Mouse (Mus musculus) myocyte (in vitro differentiated cells): Measurements from ENCODE around the gene Phlpp2. TPM values are rescaled to one million over a fixed set of nuclear protein-coding genes. Genes with fewer than 3 reads are reported as not detected.

ENCODE experiments used
- H3K27me3 ChIP-seq: one replicate; pipeline ENCODE4 v1.6.1; 2011; ENCODE audit not compliant: control insufficient read depth, insufficient read depth, insufficient read length
- H3K36me3 ChIP-seq: one replicate; pipeline ENCODE4 v1.6.1; 2011; ENCODE audit not compliant: control insufficient read depth, insufficient read depth
- H3K4me2 ChIP-seq: one replicate; pipeline ENCODE4 v1.6.1; 2011; ENCODE audit warnings: low read depth, control low read depth
- H3K4me3 ChIP-seq: one replicate; pipeline ENCODE4 v1.5.1; 2011; ENCODE audit warnings: mild to moderate bottlenecking, control low read depth, moderate library complexity
- H3K79me2 ChIP-seq: one replicate; pipeline ENCODE4 v1.6.1; 2011; ENCODE audit not compliant: control insufficient read depth, insufficient read depth
- H3ac ChIP-seq: one replicate; pipeline ENCODE4 v1.6.1; 2011; ENCODE audit not compliant: control insufficient read depth, insufficient read length
- CEBPB ChIP-seq: IDR thresholded peaks from 2 replicates; pipeline ENCODE4 v1.6.1; 2011; ENCODE audit warnings: mild to moderate bottlenecking, moderate library complexity; ENCODE audit not compliant: poor library complexity, insufficient read depth, severe bottlenecking
- E2F4 ChIP-seq: IDR thresholded peaks from one replicate; pipeline ENCODE4 v1.6.1; 2011; ENCODE audit warnings: mild to moderate bottlenecking, control low read depth, moderate library complexity; ENCODE audit not compliant: insufficient read depth
- MAX ChIP-seq: IDR thresholded peaks from one replicate; pipeline ENCODE4 v1.6.1; 2011; ENCODE audit warnings: low read depth, mild to moderate bottlenecking, control low read depth
- MYOD1 ChIP-seq, 3 experiments: IDR thresholded peaks; one replicate each; pipeline ENCODE4 v1.6.1; 2011; ENCODE audit warnings: control low read depth in 2 of 3, low read depth in 2 of 3, mild to moderate bottlenecking in 2 of 3, moderate library complexity in 1 of 3; ENCODE audit not compliant: insufficient read length in 2 of 3, control insufficient read depth in 1 of 3
- MYOG ChIP-seq, 3 experiments: IDR thresholded peaks; one replicate each; pipeline ENCODE4 v1.6.1; 2011; ENCODE audit warnings: control low read depth in 2 of 3, low read depth in 2 of 3, mild to moderate bottlenecking in 2 of 3; ENCODE audit not compliant: insufficient read length in 2 of 3, control insufficient read depth in 1 of 3, insufficient read depth in 1 of 3
- POLR2A ChIP-seq: IDR thresholded peaks from one replicate; pipeline ENCODE4 v1.6.1; 2011; ENCODE audit warnings: low read depth, mild to moderate bottlenecking, control low read depth, moderate library complexity; ENCODE audit not compliant: insufficient read length
- POLR2AphosphoS2 ChIP-seq: IDR thresholded peaks from one replicate; pipeline ENCODE4 v1.6.1; 2011; ENCODE audit warnings: low read depth, control low read depth; ENCODE audit not compliant: insufficient read length
- REST ChIP-seq: IDR thresholded peaks from one replicate; pipeline ENCODE4 v1.6.1; 2011; ENCODE audit warnings: mild to moderate bottlenecking, control low read depth, moderate library complexity; ENCODE audit not compliant: insufficient read depth, insufficient read length
- SRF ChIP-seq: IDR thresholded peaks from one replicate; pipeline ENCODE4 v1.6.1; 2011; ENCODE audit warnings: low read depth; ENCODE audit not compliant: control insufficient read depth, insufficient read length
- TCF12 ChIP-seq: IDR thresholded peaks from one replicate; pipeline ENCODE4 v1.6.1; 2011; ENCODE audit warnings: mild to moderate bottlenecking, control low read depth; ENCODE audit not compliant: poor library complexity, insufficient read depth, severe bottlenecking
- TCF3 ChIP-seq: IDR thresholded peaks from one replicate; pipeline ENCODE4 v1.6.1; 2011; ENCODE audit warnings: low read depth, control low read depth; ENCODE audit not compliant: insufficient read length
- USF1 ChIP-seq: IDR thresholded peaks from one replicate; pipeline ENCODE4 v1.6.1; 2011; ENCODE audit warnings: low read depth, mild to moderate bottlenecking, control low read depth, moderate library complexity
- polyA plus RNA-seq: library from polyadenylated mRNA; unstranded; fragments of >200 nt; fragmentation: generic; extraction: Trizol; gene quantifications from one replicate; pipeline ENCODE4 v1.2.1, GENCODE M21; 2012; ENCODE audit warnings: missing spikeins

Phlpp2 gene
- polyA plus RNA-seq, 1 experiment = 1.7 TPM

- Histone ChIP-seq H3K36me3 (peaks cover 15% of the 10 kb centered on the region), H3K4me3 (no peak overlapping the region), H3K27me3 (no peaks in the 10 kb centered on the region)
Measured at GRCm38 (mm10) chr8:109904928-109905668, 36.8 kb downstream of the Phlpp2 start.

DNA sequence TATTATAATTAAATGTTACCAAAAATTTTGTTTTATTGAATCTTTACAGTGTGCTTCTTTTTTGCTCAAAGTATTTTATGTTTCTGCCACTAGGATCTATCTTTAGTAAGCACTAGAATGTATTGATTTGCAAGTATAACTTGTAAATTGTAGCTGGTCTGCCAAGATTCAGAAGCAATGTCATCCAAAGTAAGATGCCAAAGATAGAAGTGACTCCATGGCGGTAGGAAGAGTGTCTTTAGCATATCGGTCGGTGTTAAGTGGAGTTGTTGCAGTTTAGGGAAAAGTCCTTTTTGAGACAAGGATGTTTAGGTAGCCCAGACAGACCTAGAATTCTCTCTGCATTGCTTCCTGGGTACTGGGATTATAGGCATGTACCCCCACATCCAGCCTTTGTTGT is 38.6 kb downstream of the Phlpp2 start:
- no peak overlapping the region for H3K4me2 ChIP-seq
- peaks cover 15% of the 10 kb centered on the region for H3K36me3 ChIP-seq
- TF ChIP-seq USF1 (no peak), MYOD1 (IDR thresholded peaks at IDR 0.05; ENCODE audit: control insufficient read depth in 1 of 3, insufficient read length in 2 of 3, low read depth in 2 of 3) (no peak), SRF (no peak), CEBPB (no peak), E2F4 (no peak), REST (no peak), POLR2A (no peak), MAX (no peak), TCF3 (no peak), POLR2AphosphoS2 (no peak), MYOG (IDR thresholded peaks at IDR 0.05; ENCODE audit: control insufficient read depth in 1 of 3, insufficient read depth in 1 of 3, insufficient read length in 2 of 3, low read depth in 2 of 3) (no peak), TCF12 (no peak)
- no peak overlapping the region for H3K4me3 ChIP-seq
- no peak overlapping the region for H3ac ChIP-seq
- H3K79me2 ChIP-seq = no peaks in the 10 kb centered on the region
- H3K27me3 ChIP-seq = no peaks in the 10 kb centered on the region

More at GRCm38 (mm10) chr8:109904928-109905668, 36.8 kb downstream of the Phlpp2 start:
- Histone ChIP-seq H3K79me2 (no peaks in the 10 kb centered on the region), H3ac (no peak overlapping the region), H3K4me2 (no peak overlapping the region)
- no peak for TF ChIP-seq TCF3
- TF ChIP-seq MYOG (IDR thresholded peaks at IDR 0.05; ENCODE audit: control insufficient read depth in 1 of 3, insufficient read depth in 1 of 3, insufficient read length in 2 of 3, low read depth in 2 of 3) = no peak
- no peak for TF ChIP-seq POLR2AphosphoS2
- TF ChIP-seq CEBPB = no peak
- TF ChIP-seq E2F4 = no peak
- no peak for TF ChIP-seq POLR2A
- TF ChIP-seq USF1 = no peak
- no peak for TF ChIP-seq MAX
- TF ChIP-seq TCF12 = no peak
- no peak for TF ChIP-seq MYOD1 (IDR thresholded peaks at IDR 0.05; ENCODE audit: control insufficient read depth in 1 of 3, insufficient read length in 2 of 3, low read depth in 2 of 3)
- TF ChIP-seq SRF = no peak
- no peak for TF ChIP-seq REST

DNA sequence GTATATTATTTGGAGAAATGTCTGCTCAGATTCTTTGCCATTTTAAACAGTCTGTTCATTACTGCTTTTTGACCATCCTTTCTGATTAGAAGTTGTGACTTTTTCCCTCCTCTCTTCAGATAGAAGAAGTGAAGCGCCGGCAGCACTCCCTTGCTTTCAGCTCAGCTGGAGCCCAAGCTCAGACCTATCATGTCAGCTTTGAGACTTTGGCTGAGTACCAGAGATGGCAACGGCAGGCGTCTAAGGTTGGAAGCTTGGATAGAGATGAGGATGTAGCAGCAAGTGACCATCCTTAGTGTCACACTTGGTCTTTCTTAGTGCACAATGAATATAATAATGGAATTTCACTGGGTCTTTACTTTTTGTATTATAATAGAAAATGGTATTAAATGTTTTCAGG is 39.0 kb downstream of the Phlpp2 start:
- Histone ChIP-seq H3K27me3 (no peaks in the 10 kb centered on the region), H3K36me3 (peaks cover 15% of the 10 kb centered on the region), H3K4me3 (no peak overlapping the region), H3ac (no peak overlapping the region), H3K4me2 (no peak overlapping the region), H3K79me2 (no peaks in the 10 kb centered on the region)
- no peak for TF ChIP-seq POLR2AphosphoS2
- TF ChIP-seq MYOG (IDR thresholded peaks at IDR 0.05; ENCODE audit: control insufficient read depth in 1 of 3, insufficient read depth in 1 of 3, insufficient read length in 2 of 3, low read depth in 2 of 3) = no peak
- TF ChIP-seq USF1 = no peak
- TF ChIP-seq MYOD1 (IDR thresholded peaks at IDR 0.05; ENCODE audit: control insufficient read depth in 1 of 3, insufficient read length in 2 of 3, low read depth in 2 of 3) = no peak
- no peak for TF ChIP-seq POLR2A

- Histone ChIP-seq H3ac (no peak overlapping the region), H3K27me3 (no peaks in the 10 kb centered on the region), H3K4me2 (no peak overlapping the region), H3K79me2 (no peaks in the 10 kb centered on the region), H3K4me3 (no peak overlapping the region), H3K36me3 (peaks cover 5% of the 10 kb centered on the region)
- TF ChIP-seq REST = no peak
Measured at GRCm38 (mm10) chr8:109917277-109917676, 48.9 kb downstream of the Phlpp2 start.
